Mouse (Mus musculus): ENCODE measurements around the gene Slfn4. TPM values are rescaled to one million over a fixed set of nuclear protein-coding genes. Genes with fewer than 3 reads are reported as not detected.

Slfn4 gene
- total and polyA plus RNA-seq, 3 experiments: 0.06 to 0.23 (median 0.17) TPM

Other genes starting within 250 kb of the Slfn4 start
- gene Slfn5, start 223.8 kb upstream of the Slfn4 start, total RNA-seq (2021): 10 to 100 TPM; 28.3 to 32.7 TPM
- 2.2 and 2.3 TPM in 2 replicates for gene Slfn5, start 223.8 kb upstream of the Slfn4 start, polyA plus RNA-seq (2012; rRNA removed)
- gene Slfn9, start 183.4 kb upstream of the Slfn4 start, total RNA-seq (2021): 1 to 10 TPM; 5.3 to 7.5 TPM
- 0.91 and 1.2 TPM in 2 replicates for gene Slfn9, start 183.4 kb upstream of the Slfn4 start, polyA plus RNA-seq (2012; rRNA removed)
- 1 to 10 TPM; 1.6 to 1.7 TPM for gene Slfn8, start 154.4 kb upstream of the Slfn4 start, total RNA-seq (2021)
- gene Slfn8, start 154.4 kb upstream of the Slfn4 start, polyA plus RNA-seq (2012; rRNA removed): 0.48 and 0.77 TPM in 2 replicates
- 1 to 10 TPM; 4.5 to 4.9 TPM for gene Slfn2, start 110.1 kb upstream of the Slfn4 start, total RNA-seq (2021)
- gene Slfn2, start 110.1 kb upstream of the Slfn4 start, polyA plus RNA-seq (2012; rRNA removed): 0.99 and 1.2 TPM in 2 replicates
- under 1 TPM; 0.14 to 0.40 TPM for gene Slfn1, start 58.3 kb upstream of the Slfn4 start, total RNA-seq (2021)
- 0.15 and 0.22 TPM in 2 replicates for gene Slfn1, start 58.3 kb upstream of the Slfn4 start, polyA plus RNA-seq (2012; rRNA removed)
- 1 to 10 TPM; 2.7 to 2.8 TPM for gene Slfn3, start 16.1 kb downstream of the Slfn4 start, total RNA-seq (2021)
- 0.03 and 0.21 TPM in 2 replicates for gene Slfn3, start 16.1 kb downstream of the Slfn4 start, polyA plus RNA-seq (2012; rRNA removed)
- gene Slfn14, start 111.5 kb downstream of the Slfn4 start, total RNA-seq (2021): not detected
- not detected in 2 replicates for gene Slfn14, start 111.5 kb downstream of the Slfn4 start, polyA plus RNA-seq (2012; rRNA removed)
- gene Ap2b1, start 123.8 kb downstream of the Slfn4 start, total RNA-seq (2021): 100 to 1,000 TPM; 101 to 104 TPM
- 17.7 and 24.0 TPM in 2 replicates for gene Ap2b1, start 123.8 kb downstream of the Slfn4 start, polyA plus RNA-seq (2012; rRNA removed)
- 10 to 100 TPM; 18.4 to 21.4 TPM for gene Pex12, start 127.4 kb downstream of the Slfn4 start, total RNA-seq (2021)
- 12.3 and 12.5 TPM in 2 replicates for gene Pex12, start 127.4 kb downstream of the Slfn4 start, polyA plus RNA-seq (2012; rRNA removed)
- gene Rasl10b, start 234.0 kb downstream of the Slfn4 start, total RNA-seq (2021): 10 to 100 TPM in 1 of 2 experiments, 1 to 10 TPM in 1; 8.6 to 14.3 TPM
- gene Rasl10b, start 234.0 kb downstream of the Slfn4 start, polyA plus RNA-seq (2012; rRNA removed): 20.1 and 25.5 TPM in 2 replicates

Data from adrenal gland, adult 2 months (tissue).